Mouse (Mus musculus) urinary bladder, postnatal 4 days (tissue): ENCODE data around the gene Atad2b.
"Not testable (repeated sequence)": the region's sequence is repeated elsewhere in the genome, so short reads cannot be mapped to it uniquely, and the experiment has no call there.

Source experiments
- DNase-seq, 2 experiments: peaks; one replicate each; pipeline ENCODE4 v3.0.0; 2021 to 2022; ENCODE audit warnings: low spot score in 2 of 2

Atad2b gene

GRCm38 (mm10) chr12:4916994-4917804, at the start of gene Atad2b:
Gene Atad2b, plus strand, starts transcription at chr12:4917353.
- peak; percentile 97 for DNase-seq

GRCm38 (mm10) chr12:4868924-4869323, 48.2 kb upstream of the Atad2b start:
- no peak for DNase-seq

- no peak for DNase-seq
Observed at GRCm38 (mm10) chr12:4871260-4871659, 45.9 kb upstream of the Atad2b start.

- DNase-seq, result no peak
Observed at GRCm38 (mm10) chr12:4872273-4872672, 44.9 kb upstream of the Atad2b start.

GRCm38 (mm10) chr12:4872983-4873477, 44.1 kb upstream of the Atad2b start:
- no peak for DNase-seq

- DNase-seq, result no peak
Observed at GRCm38 (mm10) chr12:4873531-4873930, 43.6 kb upstream of the Atad2b start.

GRCm38 (mm10) chr12:4874161-4874927, 42.8 kb upstream of the Atad2b start, which contains the start of gene Mfsd2b:
Gene Mfsd2b, minus strand, starts transcription at chr12:4874359.
- peak; percentile 54 to 73 for DNase-seq

- DNase-seq, result no peak
Observed at GRCm38 (mm10) chr12:4875623-4876022, 41.5 kb upstream of the Atad2b start.

GRCm38 (mm10) chr12:4878296-4878783, 38.8 kb upstream of the Atad2b start:
- no peak for DNase-seq

- DNase-seq, result no peak
Observed at GRCm38 (mm10) chr12:4879048-4879447, 38.1 kb upstream of the Atad2b start.

GRCm38 (mm10) chr12:4882086-4882485, 35.1 kb upstream of the Atad2b start:
- DNase-seq, result no peak

GRCm38 (mm10) chr12:4885062-4885461, 32.1 kb upstream of the Atad2b start:
- DNase-seq, result no peak

GRCm38 (mm10) chr12:4886581-4886980, 30.6 kb upstream of the Atad2b start:
- not testable (repeated sequence) for DNase-seq

GRCm38 (mm10) chr12:4888739-4889138, 28.4 kb upstream of the Atad2b start:
- no peak for DNase-seq

GRCm38 (mm10) chr12:4889251-4889650, 27.9 kb upstream of the Atad2b start:
- no peak for DNase-seq

- DNase-seq, result no peak
Observed at GRCm38 (mm10) chr12:4889891-4890290, 27.3 kb upstream of the Atad2b start.

- no peak for DNase-seq
Observed at GRCm38 (mm10) chr12:4898024-4898423, 19.1 kb upstream of the Atad2b start.

GRCm38 (mm10) chr12:4905946-4906345, 11.2 kb upstream of the Atad2b start:
- DNase-seq, result no peak

GRCm38 (mm10) chr12:4906476-4906875, 10.7 kb upstream of the Atad2b start:
- DNase-seq, result no peak

GRCm38 (mm10) chr12:4906951-4907906, 9.9 kb upstream of the Atad2b start, which contains the start of gene Ubxn2a:
Gene Ubxn2a, minus strand, starts transcription at chr12:4907705.
- DNase-seq, result peak; percentile 91 to 94

GRCm38 (mm10) chr12:4908391-4908790, 8.8 kb upstream of the Atad2b start:
- DNase-seq, result no peak
